Mouse (Mus musculus) embryo, embryonic 11.5 days (tissue): ENCODE results near the gene Phf21a.

Experiments
- DNase-seq: peaks from one replicate; pipeline ENCODE4 v3.0.0-alpha.2; 2012; ENCODE audit warnings: low read depth, low spot score

The Phf21a gene

GRCm38 (mm10) chr2:92231706-92232105 lies 138.8 kb downstream of the Phf21a start:
- no peak for DNase-seq

GRCm38 (mm10) chr2:92234768-92235332 lies 141.9 kb downstream of the Phf21a start:
- no peak for DNase-seq

- no peak for DNase-seq
Observed at GRCm38 (mm10) chr2:92240299-92240698, 147.4 kb downstream of the Phf21a start.

- DNase-seq = no peak
Observed at GRCm38 (mm10) chr2:92240816-92241215, 147.9 kb downstream of the Phf21a start.

GRCm38 (mm10) chr2:92241317-92241716 lies 148.4 kb downstream of the Phf21a start:
- no peak for DNase-seq

GRCm38 (mm10) chr2:92246112-92246511 lies 153.2 kb downstream of the Phf21a start:
- DNase-seq = no peak

GRCm38 (mm10) chr2:92247711-92248110 lies 154.8 kb downstream of the Phf21a start:
- no peak for DNase-seq

- no peak for DNase-seq
Observed at GRCm38 (mm10) chr2:92250472-92250871, 157.6 kb downstream of the Phf21a start.

- no peak for DNase-seq
Observed at GRCm38 (mm10) chr2:92253777-92254176, 160.9 kb downstream of the Phf21a start.

- DNase-seq = no peak
Observed at GRCm38 (mm10) chr2:92256141-92256540, 163.2 kb downstream of the Phf21a start.

GRCm38 (mm10) chr2:92257372-92257956 lies 164.5 kb downstream of the Phf21a start:
- no peak for DNase-seq

GRCm38 (mm10) chr2:92259924-92260323 lies 167.0 kb downstream of the Phf21a start:
- no peak for DNase-seq

- DNase-seq = no peak
Observed at GRCm38 (mm10) chr2:92266100-92266617, 173.2 kb downstream of the Phf21a start.

GRCm38 (mm10) chr2:92269227-92269626 lies 176.3 kb downstream of the Phf21a start:
- no peak for DNase-seq

GRCm38 (mm10) chr2:92272510-92272909 lies 179.6 kb downstream of the Phf21a start:
- DNase-seq = no peak

GRCm38 (mm10) chr2:92273101-92273801 lies 180.3 kb downstream of the Phf21a start:
- DNase-seq = no peak

GRCm38 (mm10) chr2:92273802-92274183 lies 180.9 kb downstream of the Phf21a start:
- DNase-seq = no peak

- no peak for DNase-seq
Observed at GRCm38 (mm10) chr2:92277787-92278186, 184.9 kb downstream of the Phf21a start.

GRCm38 (mm10) chr2:92278663-92279062 lies 185.7 kb downstream of the Phf21a start:
- no peak for DNase-seq

- no peak for DNase-seq
Observed at GRCm38 (mm10) chr2:92279398-92279797, 186.5 kb downstream of the Phf21a start.

GRCm38 (mm10) chr2:92285597-92285996 lies 192.7 kb downstream of the Phf21a start:
- DNase-seq = no peak

GRCm38 (mm10) chr2:92289335-92289734 lies 196.4 kb downstream of the Phf21a start:
- DNase-seq = no peak

- DNase-seq = no peak
Observed at GRCm38 (mm10) chr2:92291526-92291925, 198.6 kb downstream of the Phf21a start.
